Mouse (Mus musculus) intestine, embryonic 16.5 days (tissue): ENCODE measurements around the gene Noc2l. TPM values are rescaled to one million over a fixed set of nuclear protein-coding genes. Genes with fewer than 3 reads are reported as not detected.

Experiments used
- ATAC-seq: fragments of 200-750 bp; cut with Nextera tagmentation; 2 replicates; pipeline ENCODE4 v1.8.0; 2017; ENCODE audit warnings: moderate TSS enrichment, moderate library complexity
- H3K27ac ChIP-seq: fragments of 300-500 bp; sonication (generic); 2 replicates; pipeline ENCODE4 v1.5.1; 2014; ENCODE audit warnings: mild to moderate bottlenecking, low read length
- H3K27me3 ChIP-seq: fragments of 300-500 bp; sonication (generic); replicated peaks from 2 replicates; pipeline ENCODE4 v1.6.1; 2014; ENCODE audit warnings: low read length, control low read depth, mixed read lengths; ENCODE audit not compliant: control insufficient read depth, insufficient read depth
- H3K36me3 ChIP-seq: fragments of 300-500 bp; sonication (generic); 2 replicates; pipeline ENCODE4 v1.6.1; 2014; ENCODE audit warnings: low read length, control low read depth; ENCODE audit not compliant: control insufficient read depth, insufficient read depth
- H3K4me1 ChIP-seq: fragments of 300-500 bp; sonication (generic); 2 replicates; pipeline ENCODE4 v1.6.1; 2014; ENCODE audit warnings: low read length, control low read depth, mixed read lengths; ENCODE audit not compliant: control insufficient read depth, insufficient read depth
- H3K4me2 ChIP-seq: fragments of 300-500 bp; sonication (generic); 2 replicates; pipeline ENCODE4 v1.6.1; 2014; ENCODE audit warnings: low read depth, low read length, control low read depth
- H3K4me3 ChIP-seq: fragments of 300-500 bp; sonication (generic); 2 replicates; pipeline ENCODE4 v1.5.1; 2014; ENCODE audit warnings: mild to moderate bottlenecking, low read length
- H3K9ac ChIP-seq: fragments of 300-500 bp; sonication (generic); 2 replicates; pipeline ENCODE4 v1.6.1; 2014; ENCODE audit warnings: low read depth, low read length
- H3K9me3 ChIP-seq: fragments of 300-500 bp; sonication (generic); 2 replicates; pipeline ENCODE4 v1.6.1; 2016; ENCODE audit warnings: low read length, control low read depth; ENCODE audit not compliant: control insufficient read depth
- whole genome bisulfite sequencing: fragments of 180-500 bp; shearing (Covaris S2); extraction: QIAGEN DNeasy Blood & Tissue Kit; methylation state at CpG from one replicate; pipeline ENCODE4 v1.1.7; 2014; 5-methylcytosine and 5-hydroxymethylcytosine counted together
- polyA plus RNA-seq: library from polyadenylated mRNA; unstranded; fragments of >200 nt; fragmentation: Nextera tagmentation; extraction: Ambion mirVana; gene quantifications from 2 replicates; pipeline ENCODE4 v1.2.1, GENCODE M21; 2015

The Noc2l gene
- polyA plus RNA-seq = 63.9 and 69.1 TPM in 2 replicates

DNA sequence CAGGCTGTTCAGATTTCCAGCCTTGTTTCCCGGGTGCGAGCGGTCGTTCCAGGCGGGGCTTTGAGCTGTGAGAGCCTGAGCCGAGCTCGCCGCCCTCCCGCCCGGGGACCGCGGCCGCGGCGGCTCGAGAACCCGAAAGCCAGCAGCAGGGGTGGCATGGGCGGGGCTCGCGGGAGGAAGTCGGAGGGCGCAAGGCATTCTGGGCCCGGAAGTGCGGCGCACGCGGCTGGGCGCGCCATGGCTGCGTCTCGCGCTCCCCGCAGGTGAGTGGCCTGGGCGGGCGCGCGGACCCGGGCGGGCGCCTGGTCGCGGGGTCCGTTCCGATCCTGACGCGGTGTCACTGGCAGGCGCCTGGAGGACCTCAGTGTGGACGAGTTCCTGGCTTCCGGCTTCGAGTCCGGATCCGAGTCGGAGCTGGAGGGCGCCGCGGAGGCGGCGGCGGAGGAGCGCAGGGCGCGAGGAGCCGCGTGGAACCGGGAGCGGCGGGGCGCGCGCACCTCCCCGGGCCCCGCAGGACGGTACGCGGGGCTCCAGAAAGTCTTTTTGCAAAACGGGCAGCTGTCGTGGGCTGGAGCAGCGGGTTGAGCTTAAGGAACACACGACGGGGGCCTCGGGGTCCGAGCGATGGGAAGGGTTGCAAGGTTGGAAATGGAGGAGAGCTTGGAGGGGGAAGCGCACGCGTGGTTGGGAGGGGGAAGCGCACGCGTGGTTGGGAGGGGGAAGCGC lies at the start of gene Noc2l:
Gene Noc2l (plus strand): TSS at position 203 of the 726 bp plus-strand sequence.
- Histone ChIP-seq H3K27ac (peak within 1 kb of the TSS; percentile 98), H3K4me1 (peaks cover 13% of the 10 kb centered on the region), H3K27me3 (no peaks in the 10 kb centered on the region), H3K9ac (peak within 1 kb of the TSS; percentile 85), H3K4me3 (peak within 1 kb of the TSS; percentile 90), H3K4me2 (peak within 1 kb of the TSS; percentile 78), H3K36me3 (peaks cover 25% of the 10 kb centered on the region), H3K9me3 (no peaks in the 10 kb centered on the region)
- under 1% methylated on average over 82 of the region's 90 CpGs for WGBS
- ATAC-seq = peak; percentile 91

DNA sequence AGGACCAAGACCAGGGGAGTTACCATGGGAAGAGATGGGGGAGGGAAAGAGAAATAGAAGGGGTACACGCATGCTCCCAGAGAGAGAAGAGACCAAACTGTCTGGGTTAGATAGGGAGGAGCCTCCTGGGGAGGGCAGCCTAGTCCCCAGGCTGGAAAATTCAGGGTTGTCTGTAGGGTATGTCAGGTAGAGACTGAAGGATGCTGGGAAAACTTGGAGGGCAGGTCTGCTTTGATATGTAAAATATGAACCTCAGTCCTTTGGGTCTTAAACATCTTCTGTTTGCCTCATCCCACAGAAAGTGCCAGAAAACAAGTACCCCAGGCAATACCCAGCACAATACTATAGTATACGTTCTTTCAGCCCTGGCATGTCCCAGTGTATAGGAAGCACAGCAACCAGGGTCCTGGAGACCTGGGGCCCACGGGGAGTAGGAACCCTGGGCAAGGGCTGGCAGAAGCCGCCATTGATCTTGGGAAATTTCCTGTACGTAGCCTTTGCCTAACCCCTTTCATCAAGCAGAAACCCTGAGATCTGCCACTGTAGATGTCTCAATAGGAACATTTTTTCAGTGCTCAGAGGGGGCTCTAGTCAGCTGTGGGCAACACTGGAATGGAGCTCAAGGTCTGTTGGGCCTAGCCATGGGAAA lies 47.5 kb upstream of the Noc2l start:
- H3K27me3 ChIP-seq = no peaks in the 10 kb centered on the region
- no peak overlapping the region for H3K4me2 ChIP-seq
- no peak overlapping the region for H3K9ac ChIP-seq
- H3K4me3 ChIP-seq = no peak overlapping the region
- peaks cover 60% of the 10 kb centered on the region for H3K4me1 ChIP-seq
- 70% methylated on average over 5 of the region's 5 CpGs for WGBS
- H3K9me3 ChIP-seq = no peaks in the 10 kb centered on the region
- no peak overlapping the region for H3K27ac ChIP-seq
- ATAC-seq = no peak
- H3K36me3 ChIP-seq = peaks cover 9% of the 10 kb centered on the region

DNA sequence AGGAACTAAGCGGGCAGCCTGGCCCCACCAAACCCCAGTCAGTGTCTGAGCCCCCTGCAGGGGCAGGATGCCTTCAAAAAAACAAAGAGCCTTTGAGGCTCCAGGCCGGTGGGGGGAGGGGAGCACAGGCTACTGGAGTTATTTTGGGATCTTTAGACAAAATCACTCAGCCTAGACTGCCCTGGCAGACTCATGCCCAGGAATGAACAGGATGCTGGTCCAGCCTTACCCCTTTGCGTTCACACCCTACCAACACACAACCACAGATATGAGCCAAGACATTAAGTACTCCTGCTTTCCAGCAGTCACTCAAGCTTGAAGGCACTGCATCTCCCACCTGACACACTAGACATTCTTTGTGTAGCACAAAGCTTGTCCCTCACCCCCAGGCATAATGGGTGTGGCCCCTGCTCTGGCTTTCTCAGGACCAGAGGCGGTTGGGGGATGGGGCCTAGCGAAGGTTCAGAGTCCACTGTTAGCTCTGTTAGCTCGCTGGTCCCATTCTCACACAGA lies 46.9 kb upstream of the Noc2l start:
- Histone ChIP-seq H3K4me2 (peak overlapping the region; percentile 5; the same call in 1 of the 2 replicates), H3K27me3 (no peaks in the 10 kb centered on the region), H3K27ac (peak overlapping the region; percentile 39; the same call in 1 of the 2 replicates), H3K4me1 (peaks cover 66% of the 10 kb centered on the region), H3K9me3 (no peaks in the 10 kb centered on the region), H3K9ac (no peak overlapping the region; the same call in 1 of the 2 replicates), H3K36me3 (peaks cover 9% of the 10 kb centered on the region), H3K4me3 (no peak overlapping the region)
- ATAC-seq = peak; percentile 65
- 33% methylated on average over 6 of the region's 6 CpGs for WGBS

- peak; percentile 73 for ATAC-seq
- Histone ChIP-seq H3K36me3 (peaks cover 4% of the 10 kb centered on the region; the same call in 1 of the 2 replicates), H3K9ac (peak overlapping the region; percentile 50), H3K9me3 (no peaks in the 10 kb centered on the region), H3K4me2 (peak overlapping the region; percentile 29), H3K4me1 (peaks cover 66% of the 10 kb centered on the region), H3K27ac (peak overlapping the region; percentile 86), H3K4me3 (no peak overlapping the region), H3K27me3 (no peaks in the 10 kb centered on the region)
- WGBS = 40% methylated on average over 8 of the region's 8 CpGs
These were observed 43.2 kb upstream of the Noc2l start for GRCm38 (mm10) chr4:156192421-156193199.

DNA sequence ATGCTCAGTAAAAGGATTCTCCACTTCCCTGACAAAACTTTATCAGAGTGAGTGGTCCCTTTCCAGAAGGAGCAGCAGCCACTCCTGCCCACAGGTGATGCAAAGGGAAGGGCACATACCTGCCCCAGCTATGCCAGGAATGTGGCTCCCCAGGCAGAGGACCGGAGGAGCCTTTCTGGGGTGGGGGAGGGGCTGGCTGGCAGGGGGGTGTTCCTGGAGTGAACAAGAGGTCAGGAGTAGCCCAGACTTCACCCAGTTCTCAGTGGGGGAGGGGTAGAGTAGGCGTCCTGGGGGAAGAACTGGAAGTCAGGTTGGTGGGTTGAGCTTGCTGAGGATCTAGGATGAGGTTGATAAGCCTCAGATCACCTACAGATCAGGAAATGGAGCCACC lies 42.6 kb upstream of the Noc2l start:
- peaks cover 4% of the 10 kb centered on the region; the same call in 1 of the 2 replicates for H3K36me3 ChIP-seq
- no peak overlapping the region for H3K4me3 ChIP-seq
- peak overlapping the region; percentile 86 for H3K27ac ChIP-seq
- H3K27me3 ChIP-seq = no peaks in the 10 kb centered on the region
- ATAC-seq = no peak
- WGBS = 26% methylated on average over 2 of the region's 2 CpGs
- H3K9ac ChIP-seq = no peak overlapping the region; the same call in 1 of the 2 replicates
- no peaks in the 10 kb centered on the region for H3K9me3 ChIP-seq
- H3K4me1 ChIP-seq = peaks cover 68% of the 10 kb centered on the region
- no peak overlapping the region for H3K4me2 ChIP-seq

DNA sequence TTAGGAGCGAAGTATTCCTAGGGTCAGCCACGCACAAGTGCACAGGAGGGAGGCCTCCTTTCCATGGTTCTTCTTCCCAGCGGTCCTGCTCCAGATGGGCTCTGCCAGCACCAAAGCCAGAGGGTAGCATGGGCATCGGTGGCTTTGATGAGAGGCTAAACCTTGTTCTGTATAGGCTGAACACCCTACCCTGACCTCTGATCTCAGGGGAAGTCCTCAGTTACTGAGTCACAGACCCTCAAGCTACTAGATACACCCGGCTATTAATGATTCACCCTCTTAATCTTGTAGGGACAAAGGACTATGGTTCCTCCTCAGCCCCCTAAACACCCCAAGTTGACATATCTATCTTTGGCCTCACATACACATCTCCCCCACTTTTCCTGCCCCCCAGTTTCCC lies 41.9 kb upstream of the Noc2l start:
- no peak overlapping the region for H3K4me3 ChIP-seq
- no peak for ATAC-seq
- peaks cover 4% of the 10 kb centered on the region; the same call in 1 of the 2 replicates for H3K36me3 ChIP-seq
- H3K27ac ChIP-seq = peak overlapping the region; percentile 86
- 51% methylated on average over 5 of the region's 5 CpGs for WGBS
- no peaks in the 10 kb centered on the region for H3K9me3 ChIP-seq
- peak overlapping the region; percentile 18; the same call in 1 of the 2 replicates for H3K4me2 ChIP-seq
- peak overlapping the region; percentile 30; the same call in 1 of the 2 replicates for H3K9ac ChIP-seq
- peaks cover 62% of the 10 kb centered on the region for H3K4me1 ChIP-seq
- no peaks in the 10 kb centered on the region for H3K27me3 ChIP-seq

DNA sequence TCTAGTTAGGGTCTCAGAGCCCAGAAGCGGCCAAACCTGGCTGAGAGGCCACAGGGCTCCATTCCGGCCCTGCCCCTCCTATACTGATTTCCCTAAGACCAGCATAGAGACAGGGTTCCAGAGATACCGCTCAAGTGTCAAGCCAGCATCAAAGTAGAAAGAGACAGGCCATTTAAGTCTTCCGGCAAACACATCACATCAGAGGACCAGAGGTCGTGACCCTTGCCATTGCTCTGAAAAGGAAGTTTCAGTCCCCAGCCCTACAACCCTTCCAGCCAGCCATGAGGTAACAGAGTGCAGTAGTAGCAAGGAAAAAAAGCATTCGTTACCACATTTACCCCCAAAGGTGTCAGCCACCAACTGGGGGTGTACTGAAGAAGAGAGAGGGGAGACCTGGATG lies 41.5 kb upstream of the Noc2l start:
- 50% methylated on average over 6 of the region's 6 CpGs for WGBS
- Histone ChIP-seq H3K4me1 (peaks cover 58% of the 10 kb centered on the region), H3K27me3 (no peaks in the 10 kb centered on the region), H3K27ac (no peak overlapping the region; the same call in 1 of the 2 replicates), H3K9me3 (no peaks in the 10 kb centered on the region), H3K36me3 (peaks cover 4% of the 10 kb centered on the region; the same call in 1 of the 2 replicates), H3K9ac (no peak overlapping the region; the same call in 1 of the 2 replicates), H3K4me3 (no peak overlapping the region), H3K4me2 (peak overlapping the region; percentile 18; the same call in 1 of the 2 replicates)
- ATAC-seq = no peak

GRCm38 (mm10) chr4:156195927-156196870 lies 39.6 kb upstream of the Noc2l start:
- ATAC-seq = no peak
- Histone ChIP-seq H3K4me2 (peak overlapping the region; percentile 86), H3K4me3 (peak overlapping the region; percentile 93), H3K27ac (peak overlapping the region; percentile 77), H3K9ac (peak overlapping the region; percentile 89), H3K36me3 (no peaks in the 10 kb centered on the region), H3K9me3 (no peaks in the 10 kb centered on the region), H3K4me1 (peaks cover 45% of the 10 kb centered on the region), H3K27me3 (no peaks in the 10 kb centered on the region)
- 3% methylated on average over 35 of the region's 35 CpGs for WGBS
